Mouse (Mus musculus) kidney, postnatal 4 days (tissue): ENCODE measurements around the gene Fam214a.

ENCODE experiments used
- DNase-seq, 2 experiments: peaks; one replicate each; pipeline ENCODE4 v3.0.0; 2021; ENCODE audit warnings: mixed read lengths in 2 of 2

Gene Fam214a

DNA sequence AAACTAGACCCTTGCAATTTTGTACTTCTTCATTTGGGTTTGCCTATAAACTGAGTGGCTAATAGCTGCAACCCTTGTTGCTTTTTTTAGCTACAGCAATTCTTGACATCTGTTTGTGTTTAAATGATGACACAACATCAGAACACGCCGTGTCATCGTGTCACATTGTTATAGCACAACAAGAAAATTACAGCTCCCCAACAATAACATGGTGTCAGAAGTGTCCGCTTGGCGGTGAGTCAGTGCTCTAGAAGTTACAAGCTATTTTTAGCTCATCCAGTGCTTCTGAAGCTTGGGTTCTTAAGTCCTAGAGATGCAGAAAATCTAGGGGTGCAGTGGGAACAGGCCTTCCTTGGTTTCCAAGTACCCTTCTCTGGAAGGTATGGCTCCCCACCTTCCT is 578 bp upstream of the Fam214a start:
- no peak for DNase-seq

DNA sequence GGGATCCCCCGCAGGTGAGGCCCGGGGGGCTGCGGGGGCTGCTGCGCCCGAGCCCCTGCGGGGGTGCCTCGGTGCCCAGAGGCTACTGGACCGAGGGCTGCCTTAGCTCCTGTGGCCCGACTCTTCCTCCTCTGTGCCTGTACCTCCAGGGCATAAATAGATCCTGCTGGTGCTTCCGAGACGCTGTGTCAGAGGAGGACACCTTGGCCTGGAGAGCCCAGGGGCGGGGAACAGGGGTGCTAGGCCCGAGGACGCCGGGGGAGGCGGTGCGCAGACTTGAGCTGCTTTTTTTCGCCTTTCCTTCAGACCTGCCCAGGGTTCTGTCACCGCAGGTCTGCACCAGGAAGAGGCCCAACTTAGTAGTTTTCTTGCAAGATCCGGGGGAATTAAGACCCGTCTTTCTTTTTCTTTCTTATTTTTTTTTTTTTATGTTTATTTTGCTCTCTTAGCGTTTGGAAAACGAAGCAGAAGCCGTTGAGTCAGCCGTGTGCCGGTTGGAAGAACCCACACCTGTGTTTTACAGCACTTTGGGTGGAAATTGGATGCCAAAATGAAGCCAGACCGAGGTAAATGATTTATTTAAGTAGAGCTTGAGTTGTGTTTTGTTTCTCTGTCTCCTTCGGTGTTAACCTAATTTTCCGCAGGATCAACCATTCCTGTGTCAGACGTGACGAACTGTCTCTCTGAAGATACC is 728 bp downstream of the Fam214a start:
- peak; percentile 77 to 84 for DNase-seq

DNA sequence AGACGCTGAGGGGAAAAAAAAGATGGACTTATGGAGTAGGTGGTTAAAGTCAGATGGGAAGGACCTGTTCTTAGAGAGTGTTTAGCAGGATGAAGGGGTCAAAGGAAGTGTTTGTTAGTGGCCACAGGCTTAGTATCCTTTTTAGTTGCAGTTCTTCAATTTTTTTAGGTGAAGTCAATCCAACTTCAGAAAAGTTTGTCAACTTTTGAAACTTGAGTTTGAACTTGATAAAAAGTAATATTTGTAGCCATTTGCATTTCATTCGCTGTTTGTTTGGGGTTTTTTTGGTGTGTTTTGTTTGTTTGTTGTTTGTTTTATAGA is 1.2 kb downstream of the Fam214a start:
- DNase-seq: no peak

DNA sequence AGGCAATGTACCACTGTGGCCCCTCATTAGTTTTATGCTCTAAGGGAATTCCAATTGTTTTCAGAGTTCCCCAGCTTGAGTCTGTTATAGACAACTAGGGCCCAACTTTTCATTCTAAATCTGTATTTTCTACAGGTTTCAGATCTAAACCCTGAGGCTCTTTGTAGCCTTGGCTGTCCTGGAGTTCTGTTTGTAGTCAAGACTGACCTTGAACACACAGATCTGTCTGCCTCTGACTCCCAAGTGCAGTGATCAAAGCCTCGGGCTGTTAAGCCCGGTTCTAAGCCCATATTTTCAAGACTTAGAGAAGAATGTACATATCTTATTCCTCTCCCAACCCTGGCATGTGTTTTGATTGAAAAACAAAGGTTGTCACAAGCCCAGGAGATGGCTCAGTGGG is 1.7 kb downstream of the Fam214a start:
- no peak for DNase-seq

DNA sequence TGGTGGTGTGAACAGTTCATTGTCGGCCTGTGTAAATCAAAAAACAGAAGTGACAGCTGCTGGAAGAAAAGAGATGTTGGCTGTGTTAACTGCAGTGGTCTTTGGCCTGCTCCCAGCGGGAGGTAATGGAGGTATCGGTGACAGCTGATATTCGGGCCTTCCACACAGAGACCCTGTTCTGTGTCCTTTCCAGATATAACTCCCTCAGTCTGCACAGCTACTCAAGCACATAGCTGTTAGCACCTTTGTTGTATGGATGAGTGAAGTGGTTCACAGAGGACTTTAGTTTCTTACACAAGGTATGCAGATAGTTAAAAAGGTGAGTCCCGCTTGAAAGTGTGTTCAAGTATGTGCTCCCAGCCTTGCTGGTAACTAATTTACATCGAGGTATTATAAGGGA is 7.9 kb downstream of the Fam214a start:
- DNase-seq: no peak

DNA sequence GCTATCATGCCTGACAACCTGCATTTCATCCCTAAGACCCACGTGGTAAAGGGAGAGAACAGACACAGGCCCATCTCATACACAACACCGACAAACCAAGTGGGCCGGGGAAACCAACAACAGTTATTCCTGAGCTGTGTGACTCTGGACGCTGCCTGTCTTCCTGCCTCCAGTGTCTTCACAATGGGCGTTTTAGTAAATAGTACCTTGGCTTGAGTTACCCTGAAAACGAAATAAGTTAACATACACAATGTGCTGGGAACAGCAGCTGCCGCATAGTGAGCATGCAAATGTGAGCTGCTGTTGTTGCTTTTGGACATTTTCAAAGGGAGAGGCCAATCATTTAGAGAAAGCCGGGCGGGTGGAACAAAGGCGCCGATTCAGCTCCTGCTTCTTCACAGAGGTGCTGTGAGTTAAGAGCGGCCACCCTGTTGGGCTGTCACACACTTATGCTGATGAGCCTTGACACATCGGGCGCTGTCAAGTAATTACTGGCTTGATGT is 8.4 kb downstream of the Fam214a start:
- DNase-seq: no peak

DNA sequence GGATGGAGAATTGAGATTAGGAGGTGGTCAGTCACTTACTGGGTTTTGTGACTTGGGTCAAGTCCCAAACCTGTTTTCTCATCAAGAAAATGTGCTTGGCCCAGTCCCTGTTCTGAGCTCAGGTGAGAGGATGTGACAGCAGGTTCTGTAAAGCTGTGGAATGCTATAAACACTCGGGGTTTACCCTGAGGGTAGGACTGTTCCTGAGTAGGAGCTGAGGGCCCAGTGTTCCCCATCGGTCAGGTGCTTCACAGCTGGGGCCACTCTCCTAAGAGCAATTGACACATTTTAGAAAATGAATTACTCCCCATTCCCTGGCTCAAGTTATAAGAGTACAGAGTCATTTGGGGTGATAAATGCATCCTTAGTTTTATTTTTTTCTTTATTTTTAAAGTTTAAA is 11.3 kb downstream of the Fam214a start:
- no peak for DNase-seq

DNA sequence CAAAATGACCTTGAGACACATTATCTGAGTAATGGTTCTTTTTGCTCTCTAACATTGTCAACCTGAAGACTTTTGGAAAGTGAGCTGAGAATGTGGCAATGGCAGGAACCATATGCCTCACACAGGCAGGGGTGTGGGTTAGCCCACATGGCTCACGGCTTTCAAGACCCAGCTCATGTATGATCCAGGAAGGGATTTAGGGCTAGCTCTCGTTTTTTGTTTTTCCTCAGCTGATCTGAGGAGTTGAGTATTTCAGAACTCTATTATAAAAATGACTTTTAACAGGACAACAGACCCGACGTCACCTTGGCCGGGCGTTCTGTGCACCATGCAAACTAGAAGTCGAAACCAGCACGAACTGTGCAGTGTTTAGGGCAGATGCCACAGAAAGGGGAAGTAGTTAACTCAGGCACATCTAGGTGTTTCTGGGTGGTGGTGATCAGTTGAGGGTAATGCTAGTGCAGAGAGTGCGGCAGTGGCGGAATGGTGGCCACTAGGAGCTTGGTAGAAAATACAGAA is 12.2 kb downstream of the Fam214a start:
- DNase-seq: no peak

DNA sequence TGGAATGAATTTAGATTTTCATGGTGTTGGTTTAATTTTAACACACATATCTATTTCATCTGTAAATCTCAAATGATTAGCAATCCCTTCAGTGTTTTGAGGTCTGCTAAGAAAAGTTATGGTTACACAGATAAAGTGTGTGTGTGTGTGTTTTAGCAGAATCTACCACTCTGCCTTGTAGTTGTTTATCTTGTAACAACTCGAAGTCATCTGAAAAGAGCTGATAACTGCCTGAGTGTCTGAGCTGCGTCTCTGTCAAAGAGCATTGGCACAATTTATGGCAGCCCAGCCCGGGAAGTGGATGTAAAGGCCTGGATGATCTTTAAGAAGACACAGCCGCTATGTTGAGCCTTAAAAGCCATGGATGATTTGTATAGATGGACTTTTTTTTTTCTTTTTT is 13.5 kb downstream of the Fam214a start:
- no peak for DNase-seq

DNA sequence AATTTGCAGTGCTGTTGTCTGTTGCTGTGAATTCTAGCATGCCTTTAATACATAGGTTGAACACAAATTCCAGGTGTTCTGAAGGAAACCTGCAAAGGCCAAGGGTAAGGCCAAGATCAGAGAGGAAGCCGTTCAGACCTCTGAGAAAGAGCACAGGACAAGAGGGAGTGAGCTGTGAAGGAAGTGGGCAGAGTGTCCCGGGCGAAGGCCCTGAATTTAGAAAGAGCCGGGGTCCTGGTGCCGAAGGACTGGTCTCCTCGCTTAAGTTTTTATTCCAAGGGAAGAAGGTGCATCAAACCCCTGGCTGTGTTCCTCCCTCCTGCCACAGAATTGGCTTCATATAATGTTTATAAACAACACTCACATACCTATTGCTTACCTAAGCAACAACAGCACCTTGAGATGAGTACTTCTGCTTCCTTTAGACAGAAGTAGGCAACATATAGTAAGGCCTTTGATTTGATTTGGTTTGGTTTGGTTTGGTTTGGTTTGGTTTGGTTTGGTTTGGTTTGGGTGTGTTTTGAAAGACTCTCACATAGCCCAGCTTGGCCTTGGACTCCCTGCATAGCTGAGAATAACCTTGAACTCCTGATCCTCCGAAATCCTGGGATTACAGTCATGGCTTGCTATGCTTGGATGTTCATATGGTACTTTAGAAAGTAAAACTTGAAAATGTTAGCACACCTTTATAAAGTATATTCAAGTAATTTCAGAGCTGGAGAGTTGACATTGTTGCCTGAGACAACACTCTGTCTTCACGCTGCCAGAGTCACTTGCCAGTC is 16.2 kb downstream of the Fam214a start:
- DNase-seq: no peak

DNA sequence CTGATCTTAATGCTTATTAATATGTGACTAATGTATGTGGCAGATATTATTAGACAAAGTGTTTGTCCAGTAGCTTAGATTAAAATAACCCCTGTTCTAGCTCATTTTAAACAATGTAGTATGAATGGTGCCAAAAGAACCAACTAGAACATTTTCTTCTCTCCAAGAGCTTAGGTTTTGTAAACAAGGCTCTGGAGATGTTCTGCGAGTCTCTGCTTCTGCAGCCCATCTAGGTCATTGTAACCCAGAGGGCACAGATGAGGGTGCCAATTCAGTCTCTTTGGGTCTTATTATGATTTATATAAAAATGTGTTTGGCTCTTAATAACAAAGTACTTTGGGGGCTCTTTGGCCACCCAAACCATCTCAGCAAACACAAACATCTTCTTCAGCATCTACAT is 17.9 kb downstream of the Fam214a start:
- DNase-seq: no peak

DNA sequence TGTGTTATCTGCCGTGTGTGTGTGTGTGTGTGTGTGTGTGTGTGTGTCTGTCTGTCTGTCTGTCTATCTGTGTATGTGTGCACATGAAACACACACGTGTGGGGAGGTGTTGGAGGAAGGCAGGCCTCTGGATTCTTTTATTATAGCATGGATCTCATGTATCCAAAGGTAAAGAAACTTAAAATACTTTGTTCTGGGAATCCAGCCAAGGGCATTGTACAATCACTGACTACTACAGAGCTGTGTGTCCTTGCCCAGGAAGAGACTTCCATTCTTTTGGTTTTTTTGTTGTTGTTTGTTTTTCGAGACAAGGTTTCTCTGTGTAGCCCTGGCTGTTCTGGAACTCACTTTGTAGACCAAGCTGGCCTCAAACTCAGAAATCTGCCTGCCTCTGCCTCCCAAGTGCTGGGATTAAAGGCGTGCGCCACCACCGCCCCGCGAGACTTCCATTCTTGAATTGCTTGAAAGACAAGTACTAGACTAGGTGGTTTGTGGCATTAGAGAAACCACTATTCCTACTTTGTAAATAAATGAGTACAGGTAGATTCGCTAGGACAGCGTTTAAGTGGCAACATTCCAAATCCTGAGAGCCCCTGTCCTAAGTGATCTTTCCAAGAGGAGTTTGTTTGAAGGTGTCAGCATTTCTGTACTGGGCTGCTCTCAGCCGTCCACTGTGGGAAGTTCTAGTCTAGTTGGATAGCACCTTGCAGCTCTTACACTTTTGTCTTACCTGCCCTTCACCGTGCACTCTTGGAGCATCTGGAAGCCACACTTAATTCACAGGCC is 18.7 kb downstream of the Fam214a start:
- no peak for DNase-seq

DNA sequence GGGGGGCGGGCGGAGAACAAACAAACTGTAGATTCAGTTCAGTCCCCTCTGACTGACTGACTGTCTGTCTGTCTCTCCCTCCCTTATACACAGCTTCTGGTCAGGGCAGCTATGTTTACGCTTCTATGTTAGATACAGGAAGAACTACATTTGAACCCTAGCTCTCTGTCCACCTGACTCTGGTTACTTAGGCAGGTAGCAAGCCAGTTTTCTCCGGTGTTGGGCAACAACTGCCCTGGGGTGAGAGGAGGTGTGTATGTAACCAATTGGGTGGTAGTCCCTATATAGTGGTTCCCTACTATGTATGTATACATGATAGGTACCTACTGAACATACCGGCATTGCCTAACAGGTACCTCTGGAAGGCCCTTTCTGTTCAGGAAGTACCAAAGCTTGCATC is 20.1 kb downstream of the Fam214a start:
- no peak for DNase-seq

DNA sequence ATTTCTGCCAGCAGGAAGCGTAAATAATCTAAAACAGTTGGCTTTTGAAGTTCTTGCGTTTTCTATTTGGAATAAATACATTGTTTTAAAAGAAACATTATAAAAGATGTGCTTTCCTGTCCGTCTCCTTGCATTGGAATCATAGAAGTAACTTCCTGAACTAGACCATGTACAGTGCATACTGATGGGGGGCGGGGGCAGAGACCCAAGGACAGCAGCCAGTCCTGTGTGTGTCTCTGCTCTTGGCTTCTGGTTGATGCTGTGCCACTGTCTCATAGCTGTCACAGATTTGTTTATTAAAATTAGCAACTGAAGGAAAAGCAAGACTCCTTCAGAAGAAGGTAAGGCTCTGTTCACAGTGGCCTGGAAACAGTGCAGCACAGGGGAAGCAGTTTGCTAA is 20.5 kb downstream of the Fam214a start:
- no peak for DNase-seq

DNA sequence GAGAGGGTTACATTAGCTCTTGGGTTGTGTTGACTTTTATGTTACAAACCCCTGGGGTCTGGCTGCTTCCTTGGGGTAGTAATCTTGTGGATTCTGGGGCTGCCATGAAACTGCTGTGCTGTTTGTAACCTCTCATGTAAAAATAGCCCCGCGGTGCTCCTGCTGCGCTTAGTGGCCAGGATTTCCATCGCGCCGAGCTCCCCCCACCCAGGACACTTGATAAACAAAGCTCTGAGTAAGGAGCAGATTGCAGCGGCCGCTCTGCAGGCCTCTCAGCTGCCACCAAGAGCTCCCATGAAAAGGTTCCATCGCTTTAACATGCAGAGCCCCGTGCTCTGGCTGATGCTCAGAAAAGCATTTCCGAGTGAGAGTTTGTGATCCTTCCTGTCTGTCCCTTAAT is 22.1 kb downstream of the Fam214a start:
- DNase-seq: peak; percentile 56 to 66

DNA sequence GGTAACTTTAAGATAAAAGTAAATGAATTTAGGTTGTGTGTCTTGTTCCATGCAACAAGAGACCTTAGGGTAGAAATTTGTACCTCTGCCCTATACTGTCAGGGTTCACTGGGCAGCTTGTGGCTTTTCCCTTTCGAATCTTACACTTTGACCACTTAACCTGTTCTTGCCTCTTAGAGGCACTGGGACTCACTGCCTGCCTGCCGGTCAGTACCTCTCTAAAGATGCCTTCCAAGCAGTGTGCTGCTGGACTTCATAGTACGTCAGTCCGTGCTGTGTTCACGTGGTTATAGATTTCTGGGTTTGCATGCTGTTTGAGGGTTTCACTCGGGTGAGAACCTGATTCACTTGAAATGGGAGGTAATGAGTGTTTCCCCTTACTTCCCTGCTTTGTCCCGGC is 22.7 kb downstream of the Fam214a start:
- DNase-seq: peak; percentile 25 to 49

DNA sequence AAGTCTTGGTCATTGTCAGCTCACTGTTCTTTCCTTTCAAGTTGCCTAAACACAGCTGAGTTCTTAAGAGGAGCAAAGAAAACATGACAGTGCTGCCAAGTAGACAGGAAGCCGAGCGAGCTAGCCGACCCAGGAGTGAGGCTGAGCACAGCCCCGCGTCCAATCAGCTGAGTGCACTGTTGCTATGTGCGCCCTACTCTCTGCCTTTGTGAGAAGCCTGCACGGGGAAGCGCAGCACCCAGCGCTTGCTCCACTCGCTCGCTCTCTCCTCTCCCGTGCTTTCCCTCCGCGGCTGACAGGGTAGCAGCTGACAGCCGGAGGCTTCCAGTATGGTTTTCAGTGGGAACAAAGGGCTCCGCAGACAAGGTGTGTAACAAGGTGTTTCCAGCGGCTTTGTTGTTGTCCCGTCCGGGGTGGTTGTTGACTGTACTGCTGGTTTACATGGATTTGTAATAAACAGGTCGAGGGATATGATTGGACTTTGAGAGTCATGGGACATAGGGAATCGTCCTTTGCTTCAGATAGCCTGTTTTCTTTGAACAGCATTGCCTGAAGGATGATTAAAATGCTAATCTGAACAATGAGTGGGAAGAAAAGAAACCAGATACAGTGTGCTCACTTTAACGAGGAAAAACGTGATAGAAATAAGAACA is 23.4 kb downstream of the Fam214a start:
- DNase-seq: peak; percentile 87 to 92

DNA sequence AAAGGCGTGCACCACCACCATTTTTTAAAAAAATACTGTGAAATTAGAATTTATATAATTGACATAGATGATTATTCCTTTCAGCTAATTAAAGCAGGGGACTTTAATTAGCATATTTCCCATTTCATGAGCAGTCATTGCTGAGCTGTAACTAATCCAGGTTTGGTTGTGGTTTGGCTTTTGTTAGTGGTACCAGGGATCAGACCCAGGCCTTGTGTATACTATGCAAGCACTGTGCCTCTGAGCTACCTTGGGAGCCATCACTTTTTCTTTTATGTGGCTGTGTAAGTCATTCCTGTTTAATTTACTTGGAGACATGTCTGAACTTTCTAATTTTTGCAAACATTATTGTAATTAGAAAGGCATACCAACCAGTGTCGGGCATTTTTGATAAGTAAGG is 24.6 kb downstream of the Fam214a start:
- no peak for DNase-seq

DNA sequence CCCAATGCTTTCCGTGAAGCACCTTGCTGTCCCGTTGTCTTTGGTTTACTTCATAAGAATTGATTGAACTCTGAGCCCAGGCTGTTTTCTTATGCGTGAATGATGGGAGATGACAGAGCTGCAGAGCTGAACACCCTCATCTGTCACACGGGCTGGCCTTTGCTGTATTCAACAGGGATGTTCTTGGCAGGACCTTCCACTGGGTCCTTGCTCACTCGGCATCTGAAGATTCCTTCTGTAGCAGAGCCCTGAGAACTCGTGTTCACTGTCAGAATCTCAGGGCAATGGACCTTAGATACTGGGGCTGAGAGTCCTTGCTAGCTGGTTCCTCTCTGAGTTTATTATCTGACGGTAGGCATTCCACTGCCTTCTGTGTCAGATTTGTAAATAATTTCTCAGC is 25.3 kb downstream of the Fam214a start:
- no peak for DNase-seq

DNA sequence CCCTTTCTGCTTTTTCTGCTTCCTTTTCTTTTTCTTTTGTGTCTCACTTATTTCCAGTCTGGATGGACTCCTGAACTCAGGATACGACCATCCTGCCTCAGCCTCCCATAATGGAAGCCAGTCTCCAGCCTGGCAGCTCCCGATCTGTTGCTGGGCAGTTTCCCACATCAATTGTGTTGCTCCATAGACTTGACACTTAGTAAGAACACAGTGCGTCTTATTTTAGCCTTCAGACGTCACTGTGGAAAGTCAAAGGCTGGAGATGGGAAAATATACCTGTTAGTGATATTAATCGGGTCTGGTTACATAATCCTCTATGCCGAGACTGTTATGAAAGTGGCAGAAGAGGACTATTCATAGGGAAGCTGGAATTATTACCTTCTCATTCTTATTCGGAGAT is 26.2 kb downstream of the Fam214a start:
- DNase-seq: no peak

DNA sequence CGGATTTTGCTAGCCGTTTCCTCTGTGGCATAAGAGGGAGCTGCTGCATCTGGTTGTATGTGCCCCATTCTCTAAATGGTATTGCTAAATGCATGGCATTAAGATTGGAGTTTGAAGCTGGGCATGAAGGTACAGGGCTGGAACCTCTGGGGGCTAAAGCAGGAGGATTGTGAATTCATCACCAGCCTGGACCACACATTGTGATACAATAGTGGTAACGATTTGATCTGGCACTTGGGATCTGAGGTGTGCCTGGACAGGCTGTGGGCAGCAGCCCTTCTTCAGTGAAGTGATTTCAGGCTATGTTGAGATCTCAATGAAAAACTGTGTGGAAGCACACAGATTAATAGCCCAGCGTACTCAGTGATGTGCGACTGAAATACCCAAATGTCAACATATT is 26.7 kb downstream of the Fam214a start:
- no peak for DNase-seq

DNA sequence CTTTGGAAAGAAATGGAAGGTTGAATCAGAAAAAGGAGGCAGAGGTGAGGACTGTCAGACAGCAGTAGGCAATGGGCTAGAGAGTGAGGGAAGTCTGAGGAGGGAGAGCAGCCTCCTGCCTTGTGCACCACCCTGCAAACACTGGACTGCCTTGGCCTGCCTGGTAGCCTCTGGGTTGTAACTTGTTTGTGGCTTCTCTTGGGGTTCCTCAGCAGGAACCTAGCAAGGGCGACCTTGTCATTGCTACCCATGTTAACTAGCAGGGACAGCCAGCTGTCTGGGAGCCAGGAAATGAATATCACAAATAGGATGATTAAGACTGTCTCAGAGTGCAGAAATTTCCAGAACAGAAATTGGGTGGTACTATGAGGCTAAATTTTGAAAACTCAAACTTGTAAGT is 27.2 kb downstream of the Fam214a start:
- no peak for DNase-seq

DNA sequence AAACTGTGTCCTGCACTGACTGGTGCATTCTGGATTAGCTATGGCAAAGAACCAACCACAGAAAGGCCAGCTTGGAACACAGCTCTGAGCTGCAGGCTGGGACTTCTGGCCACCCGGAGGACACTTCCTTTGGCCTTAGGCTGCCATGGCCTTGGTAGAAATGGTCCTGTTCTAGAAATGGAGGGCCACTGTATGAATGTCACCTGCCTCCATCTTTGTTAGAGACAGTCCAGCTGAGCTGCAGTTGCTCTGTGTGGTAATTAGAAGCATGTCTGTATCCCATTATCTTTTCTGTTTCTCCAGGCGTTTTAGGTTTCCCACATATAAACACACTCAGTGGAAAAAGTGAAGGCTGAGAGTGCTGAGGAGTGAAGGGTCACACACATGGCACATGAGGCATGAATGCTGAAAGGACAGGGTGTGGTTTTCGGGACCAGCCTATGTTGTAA is 29.0 kb downstream of the Fam214a start:
- DNase-seq: no peak
